Mouse (Mus musculus): ENCODE measurements around the gene Neurod4. TPM values are rescaled to one million over a fixed set of nuclear protein-coding genes. Genes with fewer than 3 reads are reported as not detected.
A peak's percentile ranks its signal among the peaks of the same experiment; 100 is the strongest.

Neurod4 gene
- polyA plus RNA-seq (2014; fragmentation: Nextera tagmentation; extraction: Ambion mirVana) = not detected in 2 replicates

DNA sequence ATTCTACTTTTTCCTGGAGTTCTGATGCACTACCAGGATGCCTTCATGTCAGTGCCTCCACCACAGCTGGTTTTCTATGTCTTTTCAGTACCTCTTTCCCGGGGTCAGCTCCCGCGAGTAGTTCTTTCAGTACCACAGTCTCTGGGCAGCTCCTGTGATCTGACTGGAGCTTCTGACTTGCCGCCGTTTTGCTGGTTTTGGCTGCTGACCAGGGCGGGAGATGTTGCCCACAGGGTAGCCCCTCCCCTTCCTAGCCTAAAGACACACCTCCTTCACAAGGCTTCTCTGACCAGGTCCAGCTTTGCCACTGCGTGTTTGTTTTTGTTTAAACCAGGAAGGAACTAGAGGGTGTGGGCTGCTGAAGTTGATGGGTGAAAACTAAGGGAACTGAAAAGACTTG, at the start of gene Neurod4:
Gene Neurod4, minus strand, starts transcription at position 175 of the 400 bp plus-strand sequence.
- Histone ChIP-seq H3K27ac (ENCODE audit: low read depth, low read length) (no peak within 1 kb of the TSS), H3K36me3 (ENCODE audit: control insufficient read depth, insufficient read depth, low read length) (no peaks in the 10 kb centered on the region), H3K9ac (ENCODE audit: low read depth, low read length) (no peak within 1 kb of the TSS), H3K4me3 (ENCODE audit: low read depth, low read length) (no peak within 1 kb of the TSS), H3K4me2 (no peak within 1 kb of the TSS), H3K4me1 (replicated peaks; ENCODE audit: control insufficient read depth, insufficient read depth, low read length) (no peaks in the 10 kb centered on the region), H3K27me3 (replicated peaks; ENCODE audit: control insufficient read depth, insufficient read depth, low read length) (no peaks in the 10 kb centered on the region), H3K9me3 (ENCODE audit: control insufficient read depth, low read length) (no peaks in the 10 kb centered on the region)
- peak; percentile 75 for ATAC-seq (replicated peaks; ENCODE audit: low FRiP score)
- WGBS = 3% methylated on average over 7 of the region's 7 CpGs
- DNase-seq (ENCODE audit: low spot score) = peak; percentile 44

DNA sequence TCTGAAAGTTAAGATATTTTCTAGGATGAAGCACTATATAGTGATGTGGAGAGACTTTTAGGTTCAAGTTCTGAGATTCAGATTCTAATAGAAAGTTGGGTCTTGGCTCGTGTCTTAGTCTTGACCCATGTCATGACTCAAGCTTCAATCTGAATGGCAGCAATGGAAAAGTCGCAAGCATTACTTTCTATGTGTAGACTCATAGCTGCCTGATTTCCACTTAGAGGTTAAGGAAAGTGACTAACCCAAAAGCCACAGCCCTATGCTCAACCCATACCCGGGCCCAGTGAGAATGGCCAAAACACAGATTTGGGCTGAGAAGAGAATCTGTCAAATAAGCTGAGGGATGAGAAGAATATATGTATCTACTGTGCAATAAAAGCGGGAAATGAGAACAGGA, 44.2 kb upstream of the Neurod4 start:
- no peak for ATAC-seq (replicated peaks; ENCODE audit: low FRiP score)

DNA sequence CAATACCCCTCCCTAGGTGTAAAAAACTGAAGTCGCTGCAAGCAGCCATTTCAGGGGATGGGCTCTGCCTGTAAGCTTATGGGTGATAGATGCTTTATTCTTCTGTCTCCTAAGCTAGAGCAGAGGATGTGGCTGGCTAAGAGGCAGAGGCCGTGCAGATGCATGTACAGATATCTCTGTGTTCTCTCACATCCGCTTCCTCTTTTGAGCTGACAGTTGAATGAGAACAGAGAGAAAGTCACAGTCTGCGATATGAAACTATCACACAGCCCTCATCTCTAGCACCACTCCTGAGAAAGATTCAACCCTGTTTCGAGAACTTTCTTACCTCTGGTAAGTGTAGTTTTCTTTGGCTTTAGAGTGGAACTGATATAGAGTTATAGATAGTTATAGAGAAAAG, 42.6 kb upstream of the Neurod4 start, which contains the start of gene Tespa1:
Gene Tespa1, plus strand, starts transcription at position 234 of the 400 bp plus-strand sequence.
- H3K9me3 ChIP-seq (ENCODE audit: control insufficient read depth, low read length) = no peaks in the 10 kb centered on the region
- ATAC-seq (replicated peaks; ENCODE audit: low FRiP score) (peak; percentile 73), DNase-seq (ENCODE audit: low spot score) (no peak)
- H3K9ac ChIP-seq (ENCODE audit: low read depth, low read length) = no peak within 1 kb of the TSS
- 41% methylated on average over 5 of the region's 5 CpGs for WGBS
- H3K27ac ChIP-seq (ENCODE audit: low read depth, low read length) = no peak within 1 kb of the TSS
- H3K4me1 ChIP-seq (replicated peaks; ENCODE audit: control insufficient read depth, insufficient read depth, low read length) = no peaks in the 10 kb centered on the region
- no peak within 1 kb of the TSS for H3K4me3 ChIP-seq (ENCODE audit: low read depth, low read length)
- no peaks in the 10 kb centered on the region for H3K27me3 ChIP-seq (replicated peaks; ENCODE audit: control insufficient read depth, insufficient read depth, low read length)
- H3K36me3 ChIP-seq (ENCODE audit: control insufficient read depth, insufficient read depth, low read length) = no peaks in the 10 kb centered on the region
- H3K4me2 ChIP-seq = no peak within 1 kb of the TSS

More for the DNA sequence above, 44.2 kb upstream of the Neurod4 start:
- DNase-seq (ENCODE audit: low spot score) = no peak
- Histone ChIP-seq H3K4me2 (no peak overlapping the region), H3K27ac (ENCODE audit: low read depth, low read length) (no peak overlapping the region), H3K4me3 (ENCODE audit: low read depth, low read length) (no peak overlapping the region), H3K9me3 (ENCODE audit: control insufficient read depth, low read length) (no peaks in the 10 kb centered on the region), H3K9ac (ENCODE audit: low read depth, low read length) (no peak overlapping the region), H3K27me3 (replicated peaks; ENCODE audit: control insufficient read depth, insufficient read depth, low read length) (no peaks in the 10 kb centered on the region), H3K36me3 (ENCODE audit: control insufficient read depth, insufficient read depth, low read length) (no peaks in the 10 kb centered on the region), H3K4me1 (replicated peaks; ENCODE audit: control insufficient read depth, insufficient read depth, low read length) (no peaks in the 10 kb centered on the region)
- WGBS = 81% methylated on average over 4 of the region's 4 CpGs

DNA sequence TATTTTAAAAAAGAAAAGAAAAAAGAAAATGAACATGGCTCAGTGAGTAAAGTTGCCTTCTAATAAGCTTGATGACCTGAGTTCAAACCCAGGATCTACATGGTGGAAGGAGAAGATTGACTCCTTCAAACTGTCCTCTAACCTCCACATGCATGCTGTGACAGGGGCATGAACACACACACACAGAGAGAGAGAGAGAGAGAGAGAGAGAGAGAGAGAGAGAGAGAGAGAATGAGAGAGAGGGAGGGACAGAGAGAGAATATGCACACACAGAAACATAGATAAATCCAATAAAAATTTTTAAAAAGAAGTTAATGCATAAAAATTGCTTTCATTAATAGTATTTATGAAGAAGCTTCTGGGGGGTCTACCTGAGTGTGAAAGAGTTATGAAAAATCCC, 42.0 kb upstream of the Neurod4 start:
- Histone ChIP-seq H3K9me3 (ENCODE audit: control insufficient read depth, low read length) (no peaks in the 10 kb centered on the region), H3K9ac (ENCODE audit: low read depth, low read length) (no peak overlapping the region), H3K36me3 (ENCODE audit: control insufficient read depth, insufficient read depth, low read length) (no peaks in the 10 kb centered on the region), H3K4me2 (no peak overlapping the region), H3K27ac (ENCODE audit: low read depth, low read length) (no peak overlapping the region), H3K27me3 (replicated peaks; ENCODE audit: control insufficient read depth, insufficient read depth, low read length) (no peaks in the 10 kb centered on the region), H3K4me3 (ENCODE audit: low read depth, low read length) (no peak overlapping the region), H3K4me1 (replicated peaks; ENCODE audit: control insufficient read depth, insufficient read depth, low read length) (no peaks in the 10 kb centered on the region)
- ATAC-seq (replicated peaks; ENCODE audit: low FRiP score) (no peak), DNase-seq (ENCODE audit: low spot score) (no peak)

DNA sequence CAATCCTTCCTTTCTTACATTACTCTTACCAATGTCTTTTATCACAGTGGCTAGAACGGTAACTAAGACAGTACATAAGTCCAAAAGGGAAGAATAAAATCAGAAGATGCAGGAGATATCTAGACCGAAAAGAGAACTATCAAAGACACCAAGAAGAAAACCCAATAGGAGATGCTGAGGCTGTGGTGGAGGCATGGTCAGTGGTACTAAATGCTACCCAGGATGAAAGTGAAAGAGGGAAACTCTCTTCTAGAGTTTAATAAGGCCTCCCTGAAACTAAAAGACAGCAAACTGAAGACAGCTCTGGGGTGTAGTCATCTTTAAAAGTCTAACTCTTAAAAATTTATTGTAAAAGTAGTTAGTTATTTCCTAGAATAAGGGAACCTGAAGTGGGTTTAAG, 40.7 kb upstream of the Neurod4 start:
- Histone ChIP-seq H3K27me3 (replicated peaks; ENCODE audit: control insufficient read depth, insufficient read depth, low read length) (no peaks in the 10 kb centered on the region), H3K4me1 (replicated peaks; ENCODE audit: control insufficient read depth, insufficient read depth, low read length) (no peaks in the 10 kb centered on the region), H3K4me2 (no peak overlapping the region), H3K36me3 (ENCODE audit: control insufficient read depth, insufficient read depth, low read length) (no peaks in the 10 kb centered on the region), H3K9ac (ENCODE audit: low read depth, low read length) (no peak overlapping the region), H3K27ac (ENCODE audit: low read depth, low read length) (no peak overlapping the region), H3K4me3 (ENCODE audit: low read depth, low read length) (no peak overlapping the region), H3K9me3 (ENCODE audit: control insufficient read depth, low read length) (no peaks in the 10 kb centered on the region)
- ATAC-seq (replicated peaks; ENCODE audit: low FRiP score) (no peak), DNase-seq (ENCODE audit: low spot score) (no peak)
- 73% methylated on average over 2 of the region's 2 CpGs for WGBS

DNA sequence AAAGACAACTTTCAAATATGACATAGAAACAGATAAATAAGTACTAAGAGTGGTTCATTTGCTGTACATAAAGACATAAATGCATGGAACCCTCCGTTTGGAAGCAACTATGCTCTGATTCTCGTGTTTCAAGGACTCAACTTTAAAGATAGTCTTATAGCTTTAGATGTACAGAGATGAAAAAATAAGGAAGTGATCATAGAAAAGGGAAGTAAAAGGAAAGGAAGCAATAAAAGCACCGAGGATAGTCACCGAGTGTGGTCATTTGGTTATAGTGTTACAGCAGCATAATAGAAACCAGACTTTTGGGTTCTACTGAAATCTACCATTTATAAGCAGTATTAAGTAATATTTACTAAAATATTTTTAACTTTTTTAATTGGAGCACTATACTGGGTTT, 38.7 kb upstream of the Neurod4 start:
- H3K27me3 ChIP-seq (replicated peaks; ENCODE audit: control insufficient read depth, insufficient read depth, low read length) = no peaks in the 10 kb centered on the region
- no peak overlapping the region for H3K9ac ChIP-seq (ENCODE audit: low read depth, low read length)
- WGBS = 49% methylated on average over 4 of the region's 4 CpGs
- H3K4me2 ChIP-seq = no peak overlapping the region
- no peaks in the 10 kb centered on the region for H3K4me1 ChIP-seq (replicated peaks; ENCODE audit: control insufficient read depth, insufficient read depth, low read length)
- no peaks in the 10 kb centered on the region for H3K9me3 ChIP-seq (ENCODE audit: control insufficient read depth, low read length)
- ATAC-seq (replicated peaks; ENCODE audit: low FRiP score) (no peak), DNase-seq (ENCODE audit: low spot score) (no peak)
- H3K4me3 ChIP-seq (ENCODE audit: low read depth, low read length) = no peak overlapping the region
- no peak overlapping the region for H3K27ac ChIP-seq (ENCODE audit: low read depth, low read length)
- no peaks in the 10 kb centered on the region for H3K36me3 ChIP-seq (ENCODE audit: control insufficient read depth, insufficient read depth, low read length)

DNA sequence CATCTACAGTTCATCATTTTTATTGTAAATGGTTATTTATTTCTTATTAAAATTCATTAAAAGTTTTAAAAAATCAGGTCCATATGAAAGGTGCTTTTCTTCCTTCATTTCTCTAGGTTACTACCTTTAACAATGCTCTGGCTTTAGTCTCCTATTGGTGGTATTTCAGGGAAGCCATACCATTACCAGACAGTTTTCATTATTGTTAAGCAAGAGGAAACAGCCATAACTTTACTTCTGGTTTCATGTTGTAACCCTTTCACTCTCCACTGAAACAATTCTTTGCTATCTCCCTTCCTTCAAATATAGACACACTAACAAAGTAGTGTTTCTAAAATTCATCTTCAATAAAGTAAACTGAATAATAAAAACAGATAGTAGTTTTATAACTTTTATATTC, 35.8 kb upstream of the Neurod4 start:
- H3K4me2 ChIP-seq = no peak overlapping the region
- H3K9me3 ChIP-seq (ENCODE audit: control insufficient read depth, low read length) = no peaks in the 10 kb centered on the region
- H3K9ac ChIP-seq (ENCODE audit: low read depth, low read length) = no peak overlapping the region
- H3K36me3 ChIP-seq (ENCODE audit: control insufficient read depth, insufficient read depth, low read length) = no peaks in the 10 kb centered on the region
- H3K27ac ChIP-seq (ENCODE audit: low read depth, low read length) = no peak overlapping the region
- no peak overlapping the region for H3K4me3 ChIP-seq (ENCODE audit: low read depth, low read length)
- H3K4me1 ChIP-seq (replicated peaks; ENCODE audit: control insufficient read depth, insufficient read depth, low read length) = no peaks in the 10 kb centered on the region
- H3K27me3 ChIP-seq (replicated peaks; ENCODE audit: control insufficient read depth, insufficient read depth, low read length) = no peaks in the 10 kb centered on the region
- ATAC-seq (replicated peaks; ENCODE audit: low FRiP score) (no peak), DNase-seq (ENCODE audit: low spot score) (no peak)

DNA sequence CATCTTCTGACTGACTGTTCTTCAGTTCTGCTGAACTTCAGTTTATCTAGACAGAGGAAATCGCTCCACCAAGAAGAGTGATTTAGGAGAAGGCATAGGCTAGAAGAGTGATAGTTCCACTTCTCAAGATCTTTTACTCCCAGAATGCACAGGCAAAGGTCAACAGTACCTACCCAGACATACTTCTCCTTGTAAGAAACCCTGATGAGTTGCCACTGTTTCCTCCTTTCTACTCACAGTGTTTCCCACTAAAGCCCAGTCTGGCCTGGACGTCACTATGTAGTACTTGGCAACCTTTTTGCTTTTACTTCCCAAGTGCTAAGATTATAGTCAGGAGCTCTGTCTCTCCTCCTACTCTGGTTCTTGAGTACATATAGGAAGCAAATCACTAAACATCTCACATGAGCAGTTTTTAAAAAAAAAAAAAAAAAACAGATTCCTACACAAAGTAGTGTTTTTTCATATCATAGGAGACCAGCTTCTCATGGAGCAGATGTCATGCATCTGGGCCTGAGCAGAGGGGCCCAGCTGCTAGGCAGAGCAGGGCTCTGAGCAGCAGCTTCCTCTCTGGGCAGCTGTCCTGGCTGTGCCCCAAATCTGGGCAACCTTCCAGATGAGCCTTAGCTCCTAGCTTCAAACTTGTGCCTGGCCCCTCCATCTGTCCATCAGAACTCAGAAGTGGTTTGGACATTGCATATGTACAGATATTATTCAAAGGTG, 34.2 kb upstream of the Neurod4 start:
- Histone ChIP-seq H3K4me3 (ENCODE audit: low read depth, low read length) (no peak overlapping the region), H3K27me3 (replicated peaks; ENCODE audit: control insufficient read depth, insufficient read depth, low read length) (no peaks in the 10 kb centered on the region), H3K36me3 (ENCODE audit: control insufficient read depth, insufficient read depth, low read length) (no peaks in the 10 kb centered on the region), H3K27ac (ENCODE audit: low read depth, low read length) (no peak overlapping the region), H3K9me3 (ENCODE audit: control insufficient read depth, low read length) (no peaks in the 10 kb centered on the region), H3K4me2 (no peak overlapping the region), H3K4me1 (replicated peaks; ENCODE audit: control insufficient read depth, insufficient read depth, low read length) (no peaks in the 10 kb centered on the region), H3K9ac (ENCODE audit: low read depth, low read length) (no peak overlapping the region)
- WGBS = 59% methylated on average over 2 of the region's 2 CpGs
- peak; percentile 63 for ATAC-seq (replicated peaks; ENCODE audit: low FRiP score)
- no peak for DNase-seq (ENCODE audit: low spot score)

DNA sequence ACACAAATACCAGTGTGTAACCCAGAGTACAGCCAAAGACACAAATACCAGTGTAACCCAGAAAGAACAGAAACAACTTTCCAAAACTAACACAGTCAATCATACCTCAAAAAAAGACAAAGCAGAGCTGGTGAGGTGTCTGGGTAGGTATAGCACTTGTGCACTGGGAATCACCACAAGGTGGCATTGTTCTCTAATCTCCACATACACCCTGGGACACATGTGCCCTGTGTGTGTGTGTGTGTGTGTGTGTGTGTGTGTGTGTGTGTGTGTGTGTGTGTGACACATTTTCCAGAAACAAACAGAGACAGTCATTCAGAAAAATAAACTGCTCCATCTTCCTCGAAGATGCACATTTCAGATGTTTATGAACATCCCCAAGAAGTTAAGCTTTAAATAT, 33.5 kb upstream of the Neurod4 start:
- H3K4me2 ChIP-seq = no peak overlapping the region
- H3K9ac ChIP-seq (ENCODE audit: low read depth, low read length) = no peak overlapping the region
- ATAC-seq (replicated peaks; ENCODE audit: low FRiP score) (peak; percentile 76), DNase-seq (ENCODE audit: low spot score) (no peak)
- H3K27me3 ChIP-seq (replicated peaks; ENCODE audit: control insufficient read depth, insufficient read depth, low read length) = no peaks in the 10 kb centered on the region
- no peaks in the 10 kb centered on the region for H3K36me3 ChIP-seq (ENCODE audit: control insufficient read depth, insufficient read depth, low read length)
- no peak overlapping the region for H3K4me3 ChIP-seq (ENCODE audit: low read depth, low read length)
- no peaks in the 10 kb centered on the region for H3K4me1 ChIP-seq (replicated peaks; ENCODE audit: control insufficient read depth, insufficient read depth, low read length)
- H3K27ac ChIP-seq (ENCODE audit: low read depth, low read length) = no peak overlapping the region
- 53% methylated on average over 1 of the region's 1 CpGs for WGBS
- H3K9me3 ChIP-seq (ENCODE audit: control insufficient read depth, low read length) = no peaks in the 10 kb centered on the region

Data from liver, embryonic 11.5 days (tissue).